Mouse (Mus musculus): ENCODE results near the gene Cdpf1. TPM values are rescaled to one million over a fixed set of nuclear protein-coding genes. Genes with fewer than 3 reads are reported as not detected.

The Cdpf1 gene
- polyA plus RNA-seq (2014; fragmentation: Nextera tagmentation; extraction: Ambion mirVana), result 23.0 and 25.8 TPM in 2 replicates

GRCm38 (mm10) chr15:85811535-85812277, at the start of gene Cdpf1:
TSS of gene Cdpf1 (minus strand) at chr15:85811697.
- no peaks in the 10 kb centered on the region for H3K27me3 ChIP-seq (ENCODE audit: control insufficient read depth, insufficient read depth, low read length)
- H3K4me3 ChIP-seq (ENCODE audit: low read depth, low read length), result peak within 1 kb of the TSS; percentile 70
- peak within 1 kb of the TSS; percentile 91 for H3K4me2 ChIP-seq (ENCODE audit: low read depth)
- 0 out of 2 replicates have a peak, but pooled peaks cover 4% of the 10 kb centered on the region for H3K4me1 ChIP-seq (ENCODE audit: control insufficient read depth, insufficient read depth, low read length)
- 4% methylated on average over 36 of the region's 36 CpGs for WGBS
- peak; percentile 93 for ATAC-seq (ENCODE audit: insufficient read depth, low FRiP score, low TSS enrichment)
- H3K9ac ChIP-seq (ENCODE audit: low read length), result peak within 1 kb of the TSS; percentile 81
- H3K27ac ChIP-seq (ENCODE audit: low read depth, low read length), result peak within 1 kb of the TSS; percentile 71
- peak; percentile 98 for DNase-seq (ENCODE audit: low spot score)
- no peaks in the 10 kb centered on the region for H3K36me3 ChIP-seq (ENCODE audit: control insufficient read depth, insufficient read depth, low read length)
- no peaks in the 10 kb centered on the region for H3K9me3 ChIP-seq (ENCODE audit: control insufficient read depth, low read length)

GRCm38 (mm10) chr15:85859490-85860031, 48.1 kb upstream of the Cdpf1 start, which contains the start of gene Gtse1:
TSS of gene Gtse1 (plus strand) at chr15:85859745.
- Histone ChIP-seq H3K4me3 (ENCODE audit: low read depth, low read length) (peak within 1 kb of the TSS; percentile 76), H3K4me1 (ENCODE audit: control insufficient read depth, insufficient read depth, low read length) (peaks cover 9% of the 10 kb centered on the region; the same call in 1 of the 2 replicates), H3K9me3 (ENCODE audit: control insufficient read depth, low read length) (no peaks in the 10 kb centered on the region), H3K27me3 (ENCODE audit: control insufficient read depth, insufficient read depth, low read length) (no peaks in the 10 kb centered on the region), H3K36me3 (ENCODE audit: control insufficient read depth, insufficient read depth, low read length) (peaks cover 11% of the 10 kb centered on the region), H3K4me2 (ENCODE audit: low read depth) (peak within 1 kb of the TSS; percentile 68), H3K9ac (ENCODE audit: low read length) (peak within 1 kb of the TSS; percentile 75), H3K27ac (ENCODE audit: low read depth, low read length) (peak within 1 kb of the TSS; percentile 47)
- WGBS, result under 1% methylated on average over 42 of the region's 42 CpGs
- DNase-seq (ENCODE audit: low spot score) (peak; percentile 94), ATAC-seq (ENCODE audit: insufficient read depth, low FRiP score, low TSS enrichment) (peak; percentile 97)

- WGBS, result 12% methylated on average over 15 of the region's 15 CpGs
- Histone ChIP-seq H3K36me3 (ENCODE audit: control insufficient read depth, insufficient read depth, low read length) (peaks cover 11% of the 10 kb centered on the region), H3K27me3 (ENCODE audit: control insufficient read depth, insufficient read depth, low read length) (no peaks in the 10 kb centered on the region), H3K9ac (ENCODE audit: low read length) (peak overlapping the region; percentile 75), H3K9me3 (ENCODE audit: control insufficient read depth, low read length) (no peaks in the 10 kb centered on the region), H3K4me2 (ENCODE audit: low read depth) (peak overlapping the region; percentile 68), H3K4me1 (ENCODE audit: control insufficient read depth, insufficient read depth, low read length) (peaks cover 9% of the 10 kb centered on the region; the same call in 1 of the 2 replicates), H3K27ac (ENCODE audit: low read depth, low read length) (peak overlapping the region; percentile 47), H3K4me3 (ENCODE audit: low read depth, low read length) (peak overlapping the region; percentile 76)
- DNase-seq (ENCODE audit: low spot score), result no peak
- ATAC-seq (ENCODE audit: insufficient read depth, low FRiP score, low TSS enrichment), result peak; percentile 20; the same call in 1 of the 2 replicates
Observed at GRCm38 (mm10) chr15:85858980-85859489, 47.5 kb upstream of the Cdpf1 start.

- H3K4me1 ChIP-seq (ENCODE audit: control insufficient read depth, insufficient read depth, low read length), result no peaks in the 10 kb centered on the region
- H3K36me3 ChIP-seq (ENCODE audit: control insufficient read depth, insufficient read depth, low read length), result no peaks in the 10 kb centered on the region
- H3K4me2 ChIP-seq (ENCODE audit: low read depth), result no peak overlapping the region
- H3K9me3 ChIP-seq (ENCODE audit: control insufficient read depth, low read length), result no peaks in the 10 kb centered on the region
- H3K27me3 ChIP-seq (ENCODE audit: control insufficient read depth, insufficient read depth, low read length), result no peaks in the 10 kb centered on the region
- ATAC-seq (ENCODE audit: insufficient read depth, low FRiP score, low TSS enrichment) (no peak), DNase-seq (ENCODE audit: low spot score) (no peak)
- H3K4me3 ChIP-seq (ENCODE audit: low read depth, low read length), result no peak overlapping the region
- no peak overlapping the region for H3K9ac ChIP-seq (ENCODE audit: low read length)
- 82% methylated on average over 12 of the region's 12 CpGs for WGBS
- no peak overlapping the region for H3K27ac ChIP-seq (ENCODE audit: low read depth, low read length)
Observed at GRCm38 (mm10) chr15:85851656-85852392, 40.3 kb upstream of the Cdpf1 start.

GRCm38 (mm10) chr15:85845071-85845470, 33.6 kb upstream of the Cdpf1 start:
- no peaks in the 10 kb centered on the region for H3K4me1 ChIP-seq (ENCODE audit: control insufficient read depth, insufficient read depth, low read length)
- H3K27ac ChIP-seq (ENCODE audit: low read depth, low read length), result no peak overlapping the region
- H3K36me3 ChIP-seq (ENCODE audit: control insufficient read depth, insufficient read depth, low read length), result no peaks in the 10 kb centered on the region
- no peaks in the 10 kb centered on the region for H3K9me3 ChIP-seq (ENCODE audit: control insufficient read depth, low read length)
- no peak overlapping the region for H3K9ac ChIP-seq (ENCODE audit: low read length)
- DNase-seq (ENCODE audit: low spot score) (no peak), ATAC-seq (ENCODE audit: insufficient read depth, low FRiP score, low TSS enrichment) (no peak)
- H3K4me3 ChIP-seq (ENCODE audit: low read depth, low read length), result no peak overlapping the region
- H3K27me3 ChIP-seq (ENCODE audit: control insufficient read depth, insufficient read depth, low read length), result no peaks in the 10 kb centered on the region
- H3K4me2 ChIP-seq (ENCODE audit: low read depth), result no peak overlapping the region

- WGBS, result 86% methylated on average over 5 of the region's 5 CpGs
- ATAC-seq (ENCODE audit: insufficient read depth, low FRiP score, low TSS enrichment), result no peak
- H3K4me1 ChIP-seq (ENCODE audit: control insufficient read depth, insufficient read depth, low read length), result no peaks in the 10 kb centered on the region
Observed at GRCm38 (mm10) chr15:85841796-85842360, 30.4 kb upstream of the Cdpf1 start.

GRCm38 (mm10) chr15:85840983-85841382, 29.5 kb upstream of the Cdpf1 start:
- no peaks in the 10 kb centered on the region for H3K27me3 ChIP-seq (ENCODE audit: control insufficient read depth, insufficient read depth, low read length)
- 33% methylated on average over 6 of the region's 6 CpGs for WGBS
- no peak for ATAC-seq (ENCODE audit: insufficient read depth, low FRiP score, low TSS enrichment)
- H3K9me3 ChIP-seq (ENCODE audit: control insufficient read depth, low read length), result no peaks in the 10 kb centered on the region
- H3K36me3 ChIP-seq (ENCODE audit: control insufficient read depth, insufficient read depth, low read length), result no peaks in the 10 kb centered on the region
- no peaks in the 10 kb centered on the region for H3K4me1 ChIP-seq (ENCODE audit: control insufficient read depth, insufficient read depth, low read length)
- no peak overlapping the region for H3K4me3 ChIP-seq (ENCODE audit: low read depth, low read length)
- no peak overlapping the region for H3K27ac ChIP-seq (ENCODE audit: low read depth, low read length)
- peak; percentile 37 for DNase-seq (ENCODE audit: low spot score)
- H3K9ac ChIP-seq (ENCODE audit: low read length), result no peak overlapping the region
- no peak overlapping the region for H3K4me2 ChIP-seq (ENCODE audit: low read depth)

More at GRCm38 (mm10) chr15:85841796-85842360, 30.4 kb upstream of the Cdpf1 start:
- no peak overlapping the region for H3K4me3 ChIP-seq (ENCODE audit: low read depth, low read length)
- H3K9ac ChIP-seq (ENCODE audit: low read length), result no peak overlapping the region
- no peak for DNase-seq (ENCODE audit: low spot score)
- no peak overlapping the region for H3K4me2 ChIP-seq (ENCODE audit: low read depth)
- H3K27ac ChIP-seq (ENCODE audit: low read depth, low read length), result no peak overlapping the region
- no peaks in the 10 kb centered on the region for H3K36me3 ChIP-seq (ENCODE audit: control insufficient read depth, insufficient read depth, low read length)
- H3K27me3 ChIP-seq (ENCODE audit: control insufficient read depth, insufficient read depth, low read length), result no peaks in the 10 kb centered on the region
- no peaks in the 10 kb centered on the region for H3K9me3 ChIP-seq (ENCODE audit: control insufficient read depth, low read length)

- 95% methylated on average over 5 of the region's 5 CpGs for WGBS
Observed at GRCm38 (mm10) chr15:85836887-85837286, 25.4 kb upstream of the Cdpf1 start.

More at GRCm38 (mm10) chr15:85836887-85837286, 25.4 kb upstream of the Cdpf1 start:
- ATAC-seq (ENCODE audit: insufficient read depth, low FRiP score, low TSS enrichment) (no peak), DNase-seq (ENCODE audit: low spot score) (no peak)
- Histone ChIP-seq H3K9ac (ENCODE audit: low read length) (no peak overlapping the region), H3K9me3 (ENCODE audit: control insufficient read depth, low read length) (no peaks in the 10 kb centered on the region), H3K36me3 (ENCODE audit: control insufficient read depth, insufficient read depth, low read length) (no peaks in the 10 kb centered on the region), H3K4me1 (ENCODE audit: control insufficient read depth, insufficient read depth, low read length) (no peaks in the 10 kb centered on the region; the same call in 1 of the 2 replicates), H3K27ac (ENCODE audit: low read depth, low read length) (no peak overlapping the region), H3K4me3 (ENCODE audit: low read depth, low read length) (no peak overlapping the region), H3K4me2 (ENCODE audit: low read depth) (no peak overlapping the region), H3K27me3 (ENCODE audit: control insufficient read depth, insufficient read depth, low read length) (no peaks in the 10 kb centered on the region)
